Comparison of ENCODE assay signal across 8 mouse cellular contexts in genomic region chr5:72202016-72202415, GRCm38 (mm10). TPM values are rescaled to one million over a fixed set of nuclear protein-coding genes. Genes with fewer than 3 reads are reported as not detected.
DNase-seq lines count a peak whose midpoint lies in the region; ATAC-seq lines count a peak whose summit lies in the region.
"Had no signal": no experiment of that assay in that cellular context is flagged by ENCODE, and none has a peak within 500 bp of the region (broad histone marks: within the 10 kb centered on the region; RNA-seq: fewer than 3 reads in every experiment).

No protein-coding gene starts in this region.

- WGBS in forebrain, embryonic 10.5 days, result 32% methylated on average over 10 of the region's 10 CpGs
- WGBS in hindbrain, embryonic 11.5 days, result 42% methylated on average over 10 of the region's 10 CpGs

- no peak overlapping the region for H3K9ac ChIP-seq in hindbrain, embryonic 11.5 days (ENCODE audit: low read depth, low read length)
- H3K9ac ChIP-seq: stomach, embryonic 15.5 days had no signal

- H3K27ac ChIP-seq in forebrain, embryonic 10.5 days, result no peak overlapping the region
- H3K27ac ChIP-seq in hindbrain, embryonic 11.5 days (ENCODE audit: low read depth, low read length), result no peak overlapping the region

- peaks cover 18% of the 10 kb centered on the region for H3K27me3 ChIP-seq in forebrain, embryonic 10.5 days (ENCODE audit: poor library complexity, severe bottlenecking)
- H3K27me3 ChIP-seq in hindbrain, embryonic 11.5 days (ENCODE audit: control insufficient read depth, insufficient read depth, low read length), result no peaks in the 10 kb centered on the region
- H3K27me3 ChIP-seq: stomach, embryonic 15.5 days had no signal

- DNase-seq in thymus, postnatal 25 days, result peak; percentile 9
- DNase-seq in thymus, postnatal 10 days (ENCODE audit: low spot score in 2 of 2), result no peak
- DNase-seq in forebrain, embryonic 10.5 days (ENCODE audit: extremely low spot score, low spot score), result no peak
- DNase-seq in hindbrain, embryonic 11.5 days (ENCODE audit: low spot score), result peak; percentile 25
- DNase-seq in lung, postnatal 10 days, result peak; percentile 59
- DNase-seq in cerebellum, postnatal 25 days, result no peak
- DNase-seq in cerebellum, adult 8-10 months, result no peak

- H3K4me1 ChIP-seq in forebrain, embryonic 10.5 days, result peaks cover 29% of the 10 kb centered on the region
- 0 out of 2 replicates have a peak, but pooled peaks cover 2% of the 10 kb centered on the region for H3K4me1 ChIP-seq in hindbrain, embryonic 11.5 days (replicated peaks; ENCODE audit: control insufficient read depth, insufficient read depth, low read length)
- H3K4me1 ChIP-seq: stomach, embryonic 15.5 days had no signal

- H3K4me2 ChIP-seq in hindbrain, embryonic 11.5 days (replicated peaks; ENCODE audit: low read depth, low read length), result no peak overlapping the region

- ATAC-seq in hindbrain, embryonic 11.5 days (ENCODE audit: low FRiP score), result no peak

- H3K36me3 ChIP-seq in forebrain, embryonic 10.5 days (replicated peaks), result no peaks in the 10 kb centered on the region
- H3K36me3 ChIP-seq in hindbrain, embryonic 11.5 days (ENCODE audit: control insufficient read depth, insufficient read depth, low read length), result no peaks in the 10 kb centered on the region
- H3K36me3 ChIP-seq: stomach, embryonic 15.5 days had no signal

- peak overlapping the region; percentile 26; the same call in 1 of the 2 replicates for H3K4me3 ChIP-seq in forebrain, embryonic 10.5 days
- H3K4me3 ChIP-seq in hindbrain, embryonic 11.5 days (ENCODE audit: low read depth, low read length), result no peak overlapping the region
- H3K4me3 ChIP-seq: stomach, embryonic 15.5 days had no signal

- no peaks in the 10 kb centered on the region for H3K9me3 ChIP-seq in forebrain, embryonic 10.5 days
- no peaks in the 10 kb centered on the region for H3K9me3 ChIP-seq in hindbrain, embryonic 11.5 days (ENCODE audit: control insufficient read depth, low read length)
- H3K9me3 ChIP-seq: stomach, embryonic 15.5 days had no signal

RNA-seq across cellular contexts. Expression of gene Commd8, which starts 34.0 kb away (rescaled TPM):
- polyA plus RNA-seq in forebrain, embryonic 10.5 days (2016; fragmentation: Nextera tagmentation; extraction: Ambion mirVana), result 153 and 161 TPM in 2 replicates
- 199 and 203 TPM in 2 replicates for polyA plus RNA-seq in hindbrain, embryonic 11.5 days (2014; fragmentation: Nextera tagmentation; extraction: Ambion mirVana)

Comparison
In these comparisons a context has a peak if more than half of its experiments do, and no peak if none do; other contexts are left out.
1. DNase-seq: peak in thymus, postnatal 25 days (single experiment), hindbrain, embryonic 11.5 days (single experiment) and lung, postnatal 10 days (single experiment); none in thymus, postnatal 10 days (0 of 2), forebrain, embryonic 10.5 days (single experiment), cerebellum, postnatal 25 days (0 of 2) and cerebellum, adult 8-10 months (single experiment).